Mouse (Mus musculus) neural tube, embryonic 15.5 days (tissue): ENCODE data around the gene Mndal. TPM values are rescaled to one million over a fixed set of nuclear protein-coding genes. Genes with fewer than 3 reads are reported as not detected.
"Not testable (repeated sequence)": the region's sequence is repeated elsewhere in the genome, so short reads cannot be mapped to it uniquely, and the experiment has no call there.

Source experiments
- ATAC-seq: fragments of 200-750 bp; cut with Nextera tagmentation; 2 replicates; pipeline ENCODE4 v1.8.0; 2017; ENCODE audit warnings: mild to moderate bottlenecking, moderate TSS enrichment, moderate library complexity; ENCODE audit not compliant: low FRiP score
- H3K27ac ChIP-seq: fragments of 300-500 bp; sonication (generic); replicated peaks from 2 replicates; pipeline ENCODE4 v1.5.1; 2015; ENCODE audit warnings: mild to moderate bottlenecking, inconsistent platforms
- H3K27me3 ChIP-seq: fragments of 300-500 bp; sonication (generic); replicated peaks from 2 replicates; pipeline ENCODE4 v1.6.1; 2015; ENCODE audit warnings: inconsistent platforms
- H3K36me3 ChIP-seq: fragments of 300-500 bp; sonication (generic); 2 replicates; pipeline ENCODE4 v1.6.1; 2015; ENCODE audit warnings: inconsistent platforms
- H3K4me1 ChIP-seq: fragments of 300-500 bp; sonication (generic); 2 replicates; pipeline ENCODE4 v1.6.1; 2015; ENCODE audit warnings: inconsistent platforms
- H3K4me2 ChIP-seq: fragments of 300-500 bp; sonication (generic); 2 replicates; pipeline ENCODE4 v1.6.1; 2015; ENCODE audit warnings: inconsistent platforms, mild to moderate bottlenecking, moderate library complexity
- H3K4me3 ChIP-seq: fragments of 300-500 bp; sonication (generic); replicated peaks from 2 replicates; pipeline ENCODE4 v1.5.1; 2015; ENCODE audit warnings: mild to moderate bottlenecking, inconsistent platforms
- H3K9ac ChIP-seq: fragments of 300-500 bp; sonication (generic); replicated peaks from 2 replicates; pipeline ENCODE4 v1.6.1; 2015; ENCODE audit warnings: mild to moderate bottlenecking, inconsistent platforms
- H3K9me3 ChIP-seq: fragments of 300-500 bp; sonication (generic); replicated peaks from 2 replicates; pipeline ENCODE4 v1.6.1; 2016; ENCODE audit warnings: inconsistent platforms
- WGBS: fragments of 180-500 bp; shearing (Covaris S2); methylation state at CpG from one replicate; pipeline ENCODE4 v1.1.7; 2015; ENCODE audit warnings: mixed read lengths; 5-methylcytosine and 5-hydroxymethylcytosine counted together
- polyA plus RNA-seq: library from polyadenylated mRNA; unstranded; fragments of >200 nt; fragmentation: Nextera tagmentation; extraction: Ambion mirVana; gene quantifications from 2 replicates; pipeline ENCODE4 v1.2.1, GENCODE M21; 2015

Gene Mndal
- polyA plus RNA-seq, 1 experiment from 2014 or later: 1.1 TPM

DNA sequence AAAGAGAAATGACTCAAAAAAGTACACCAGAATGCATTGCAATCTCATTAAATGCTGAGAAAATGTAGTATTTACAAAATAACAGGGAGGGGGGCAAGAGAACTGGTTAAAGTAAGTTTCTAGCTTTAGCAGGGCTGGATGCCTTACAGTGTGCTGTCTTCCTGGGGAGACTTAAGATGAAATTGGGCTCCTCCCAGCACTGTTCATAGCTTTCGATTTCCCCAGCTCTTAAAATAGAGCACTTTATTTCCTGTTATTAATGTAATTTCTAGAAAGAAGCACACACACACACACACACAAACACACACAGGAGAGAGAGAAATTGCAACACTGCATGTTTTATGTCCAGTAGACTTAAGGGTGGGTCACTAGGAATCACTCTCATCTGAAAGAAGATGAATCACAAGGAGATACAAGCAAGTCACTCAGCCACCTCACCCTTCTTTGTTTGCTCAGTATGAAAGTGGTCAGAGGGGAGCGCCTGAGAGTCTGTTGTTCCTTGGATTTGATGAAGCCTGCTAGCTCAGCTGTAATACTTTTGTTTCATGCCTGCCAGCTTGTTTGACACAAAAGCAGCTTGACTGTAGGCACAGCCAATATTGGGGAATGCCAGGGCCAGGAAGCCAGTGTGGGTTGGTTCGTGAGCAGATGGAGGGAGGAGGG, 62.2 kb downstream of the Mndal start:
- ATAC-seq, H3K36me3 ChIP-seq, H3K4me2 ChIP-seq, H3K9ac ChIP-seq, H3K9me3 ChIP-seq, H3K4me1 ChIP-seq, H3K27me3 ChIP-seq, H3K27ac ChIP-seq, H3K4me3 ChIP-seq: not testable (repeated sequence)
- 69% methylated on average over 3 of the region's 3 CpGs for WGBS

DNA sequence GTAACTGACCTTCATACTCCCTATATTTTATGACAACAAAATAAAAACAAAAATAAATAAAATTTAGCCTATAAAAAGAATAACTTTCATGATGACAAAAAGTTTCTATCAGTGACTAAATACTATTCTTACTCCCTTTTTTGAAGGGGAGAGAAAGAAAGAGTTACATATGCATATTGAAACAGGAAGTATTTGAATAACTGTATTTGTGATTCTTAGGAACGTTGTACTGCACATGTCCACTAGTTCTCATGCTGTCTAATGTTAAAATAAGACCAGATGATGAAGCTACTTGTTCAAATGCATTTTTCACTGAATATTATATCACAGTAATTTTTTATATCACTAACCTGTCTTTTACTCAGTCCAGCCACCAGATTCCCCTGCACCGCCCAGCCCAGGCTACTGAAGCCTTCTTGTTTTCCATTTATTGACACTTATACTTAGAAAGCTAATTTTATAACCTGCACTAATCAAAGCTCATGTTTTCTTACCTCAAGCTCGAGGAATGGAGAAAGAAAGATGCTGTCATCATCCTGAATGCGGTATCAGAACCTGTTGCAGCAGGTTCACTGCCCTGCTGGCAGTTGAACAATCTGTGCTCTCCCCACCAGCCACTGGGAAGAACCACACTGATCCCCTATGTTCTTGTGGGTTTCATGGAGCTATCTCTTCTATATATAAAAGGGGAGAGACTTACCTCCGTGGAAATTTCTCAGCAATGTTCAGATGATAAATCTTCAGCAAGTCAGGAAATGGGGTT, 62.9 kb downstream of the Mndal start:
- WGBS: 83% methylated on average over 5 of the region's 5 CpGs
- H3K27me3 ChIP-seq: not testable (repeated sequence)

DNA sequence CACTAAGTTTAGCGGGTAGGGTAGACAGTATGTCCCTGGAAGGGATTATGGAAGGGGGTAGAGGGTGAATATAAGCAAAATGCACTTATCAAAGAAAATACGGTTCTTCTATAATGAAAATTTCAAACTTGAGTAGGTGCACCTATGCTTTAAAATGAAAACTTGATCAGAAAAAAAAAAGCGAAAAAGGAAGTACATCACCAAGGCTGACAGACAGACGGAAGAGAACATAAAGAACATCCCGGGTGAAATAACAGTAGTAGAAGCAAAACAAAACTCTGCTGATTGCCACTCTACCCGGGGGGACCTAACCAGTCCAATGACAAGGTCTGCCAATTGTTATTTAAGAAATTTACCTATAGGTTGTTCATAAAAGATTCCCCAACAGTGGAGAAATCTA, 64.0 kb downstream of the Mndal start:
- not testable (repeated sequence) for H3K4me3 ChIP-seq, H3K27me3 ChIP-seq, H3K27ac ChIP-seq, ATAC-seq, H3K36me3 ChIP-seq, H3K4me1 ChIP-seq, H3K4me2 ChIP-seq, H3K9ac ChIP-seq, H3K9me3 ChIP-seq
- WGBS: 94% methylated on average over 6 of the region's 6 CpGs

More for the DNA sequence above, 62.9 kb downstream of the Mndal start:
- not testable (repeated sequence) for ATAC-seq, H3K4me3 ChIP-seq, H3K4me2 ChIP-seq, H3K4me1 ChIP-seq, H3K27ac ChIP-seq, H3K9me3 ChIP-seq, H3K9ac ChIP-seq, H3K36me3 ChIP-seq

DNA sequence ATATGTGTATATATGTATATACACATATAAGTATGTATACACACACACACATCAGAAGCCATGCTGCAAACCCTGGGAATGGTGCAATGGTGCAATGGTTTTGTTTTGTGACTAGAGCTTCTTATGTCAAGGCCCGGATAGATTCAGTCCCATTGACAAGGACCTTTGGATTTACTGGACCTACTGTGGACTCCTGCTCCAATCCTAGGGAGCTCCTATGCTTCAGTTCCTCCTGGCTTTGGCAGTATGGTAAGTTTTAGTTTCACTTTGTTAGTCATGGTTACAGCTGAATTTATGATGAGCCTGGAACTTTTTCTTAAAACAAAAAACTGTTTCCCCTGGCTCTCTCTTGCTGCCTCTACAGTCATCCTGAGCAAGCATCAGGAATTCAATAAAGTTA, 65.2 kb downstream of the Mndal start:
- H3K9ac ChIP-seq, H3K27me3 ChIP-seq, H3K9me3 ChIP-seq, ATAC-seq, H3K27ac ChIP-seq, H3K4me1 ChIP-seq, H3K4me3 ChIP-seq, H3K36me3 ChIP-seq, H3K4me2 ChIP-seq: not testable (repeated sequence)
- 93% methylated on average over 1 of the region's 1 CpGs for WGBS

DNA sequence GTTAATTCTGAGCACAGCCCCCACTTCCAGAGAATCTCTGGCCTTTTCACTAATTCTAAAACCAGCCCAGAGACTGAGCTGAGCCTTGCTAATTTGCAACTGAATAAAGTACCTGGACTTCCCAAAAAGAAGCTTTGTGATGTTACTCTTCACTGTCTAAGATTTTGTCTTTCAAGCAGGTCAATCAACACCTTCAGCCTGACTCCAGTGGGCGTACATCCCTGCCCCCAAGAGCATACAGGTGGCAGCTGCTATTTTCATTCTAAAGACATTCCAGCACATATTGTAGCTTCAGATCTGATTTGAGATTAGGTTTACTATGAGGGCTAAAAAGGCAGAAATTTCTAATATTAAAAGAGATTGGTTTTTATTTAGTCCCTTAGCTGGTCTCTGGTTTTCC, 73.7 kb downstream of the Mndal start:
- H3K9me3 ChIP-seq, H3K4me1 ChIP-seq, ATAC-seq, H3K4me2 ChIP-seq, H3K36me3 ChIP-seq, H3K27me3 ChIP-seq, H3K4me3 ChIP-seq, H3K9ac ChIP-seq, H3K27ac ChIP-seq: not testable (repeated sequence)
- WGBS: 92% methylated on average over 1 of the region's 1 CpGs

DNA sequence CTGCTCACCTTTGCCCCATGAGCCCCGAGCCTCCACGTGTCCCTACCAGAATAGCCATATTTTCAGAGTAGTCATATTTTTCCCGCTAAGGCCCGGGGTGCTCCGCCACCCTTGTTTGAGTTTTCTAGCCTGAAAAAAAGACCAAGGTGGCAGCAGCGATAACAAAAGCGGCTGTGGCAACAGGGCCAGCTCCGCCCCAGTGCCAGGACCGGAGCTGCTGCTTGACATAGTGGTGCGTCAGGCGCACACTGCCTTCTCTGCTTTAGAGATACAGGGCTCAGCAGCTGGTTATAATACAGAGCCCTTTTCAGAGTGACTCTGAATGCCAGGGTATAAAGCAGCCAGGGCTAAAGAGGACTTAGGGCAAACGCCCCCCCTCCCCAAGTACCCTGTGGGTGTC, 75.8 kb downstream of the Mndal start:
- no peak for ATAC-seq
- Histone ChIP-seq H3K4me1 (no peaks in the 10 kb centered on the region), H3K27ac (no peak overlapping the region), H3K27me3 (no peaks in the 10 kb centered on the region), H3K4me2 (no peak overlapping the region), H3K9ac (no peak overlapping the region), H3K36me3 (no peaks in the 10 kb centered on the region), H3K9me3 (no peaks in the 10 kb centered on the region), H3K4me3 (no peak overlapping the region)
- 85% methylated on average over 12 of the region's 12 CpGs for WGBS

DNA sequence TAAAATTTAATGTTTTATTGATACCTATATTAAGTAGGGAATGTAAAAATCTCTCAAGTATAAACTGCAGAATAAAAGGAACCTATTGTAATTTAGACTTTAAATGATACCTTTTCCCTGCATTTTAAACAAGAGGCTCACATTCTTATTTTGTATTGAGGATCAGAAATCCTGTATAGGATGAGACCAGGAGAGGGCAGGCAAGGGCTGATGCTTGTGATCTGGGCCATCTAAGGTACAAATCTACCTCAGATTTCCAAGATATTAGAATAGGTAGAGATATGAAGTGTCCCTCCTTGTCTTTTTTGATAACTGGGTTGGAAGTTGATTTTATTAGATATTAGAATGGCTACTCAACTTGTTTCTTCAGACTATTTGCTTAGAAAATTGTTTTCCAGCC, 88.6 kb downstream of the Mndal start:
- H3K9me3 ChIP-seq, H3K4me1 ChIP-seq, H3K9ac ChIP-seq, H3K27me3 ChIP-seq, H3K27ac ChIP-seq, H3K4me2 ChIP-seq, ATAC-seq, H3K36me3 ChIP-seq, H3K4me3 ChIP-seq: not testable (repeated sequence)

DNA sequence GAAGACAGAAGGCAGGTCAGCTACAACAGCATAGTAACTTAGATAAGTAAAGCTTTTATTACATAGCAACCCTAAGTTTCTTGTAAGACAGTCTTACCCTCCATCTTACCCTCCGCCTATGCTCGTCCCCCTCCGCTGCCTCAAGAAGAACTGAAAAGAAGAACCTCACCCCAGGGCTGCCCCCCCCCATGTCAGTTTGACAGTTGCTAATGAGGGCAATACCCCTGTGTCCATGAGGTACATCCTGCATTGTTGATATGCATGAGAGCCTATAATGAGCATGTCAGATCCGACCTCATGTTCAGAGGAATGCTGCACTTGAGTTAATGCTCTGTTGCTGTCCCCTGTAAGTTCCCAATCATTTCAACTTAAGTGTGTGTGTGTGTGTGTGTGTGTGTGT, 89.4 kb downstream of the Mndal start:
- 44% methylated on average over 4 of the region's 4 CpGs for WGBS
- not testable (repeated sequence) for ATAC-seq, H3K4me1 ChIP-seq

DNA sequence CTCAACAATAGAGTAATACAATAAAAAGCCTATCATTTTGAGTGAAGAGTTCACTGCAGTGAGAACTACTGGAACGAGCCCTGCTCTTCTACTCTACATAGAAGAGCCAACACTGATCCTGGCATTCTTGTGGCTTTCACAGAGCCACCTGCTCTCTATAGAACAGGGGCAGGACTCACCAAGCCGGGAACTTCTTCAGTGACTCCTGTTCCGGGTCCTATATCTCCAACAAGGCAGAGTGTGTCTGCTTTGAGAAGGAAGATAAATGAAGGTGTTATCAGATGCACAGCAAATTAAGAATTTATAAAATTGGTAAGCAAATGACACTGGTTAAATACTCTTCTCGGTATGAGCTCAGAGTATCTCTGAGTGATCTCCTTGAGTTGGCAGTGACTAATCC, 96.1 kb downstream of the Mndal start:
- not testable (repeated sequence) for H3K4me3 ChIP-seq, H3K9ac ChIP-seq, H3K4me1 ChIP-seq, H3K4me2 ChIP-seq, ATAC-seq, H3K27ac ChIP-seq, H3K36me3 ChIP-seq, H3K27me3 ChIP-seq, H3K9me3 ChIP-seq
- WGBS: 86% methylated on average over 4 of the region's 4 CpGs

More for the DNA sequence above, 89.4 kb downstream of the Mndal start:
- not testable (repeated sequence) for H3K9ac ChIP-seq, H3K9me3 ChIP-seq, H3K27ac ChIP-seq, H3K4me2 ChIP-seq, H3K27me3 ChIP-seq, H3K4me3 ChIP-seq, H3K36me3 ChIP-seq

DNA sequence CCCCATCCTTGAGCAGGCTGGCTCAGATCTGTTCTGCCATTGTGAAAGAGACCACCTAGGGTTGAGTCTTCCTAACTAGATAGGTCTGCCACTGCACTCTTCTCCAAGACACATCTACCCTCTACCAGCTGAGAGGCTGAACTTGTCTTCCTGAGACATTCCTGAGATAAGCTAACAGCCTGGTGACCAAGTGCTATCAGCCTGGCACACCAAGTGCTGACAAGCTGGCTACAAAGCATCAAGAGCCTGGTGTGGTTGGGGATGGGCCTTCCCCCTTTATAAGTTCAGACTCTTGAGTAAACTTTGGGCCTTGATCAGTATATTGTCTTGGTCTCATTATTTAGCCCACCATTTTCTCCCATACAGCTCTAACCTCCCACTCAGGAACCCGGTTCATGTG, 97.5 kb downstream of the Mndal start:
- ATAC-seq: no peak
- Histone ChIP-seq H3K9me3 (no peaks in the 10 kb centered on the region), H3K4me3 (no peak overlapping the region), H3K4me2 (no peak overlapping the region), H3K9ac (no peak overlapping the region), H3K36me3 (no peaks in the 10 kb centered on the region), H3K4me1 (no peaks in the 10 kb centered on the region), H3K27ac (no peak overlapping the region), H3K27me3 (no peaks in the 10 kb centered on the region)
- 83% methylated on average over 1 of the region's 1 CpGs for WGBS

DNA sequence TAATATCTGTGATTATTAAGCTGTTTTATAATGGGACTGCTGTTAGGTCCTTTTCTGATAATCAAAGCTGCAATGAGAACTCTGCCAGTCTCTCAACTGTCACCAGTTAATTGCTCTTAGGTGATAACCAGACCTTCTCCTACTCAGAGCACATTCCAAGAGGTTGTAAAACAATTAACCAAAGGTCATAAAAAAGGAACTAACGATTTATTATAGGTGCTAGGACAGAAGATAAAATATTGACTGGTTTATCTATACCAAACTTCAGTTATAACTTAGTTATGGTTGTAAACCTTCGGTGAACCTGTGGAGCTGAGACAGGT, 120.8 kb downstream of the Mndal start:
- H3K36me3 ChIP-seq, H3K9ac ChIP-seq, H3K4me1 ChIP-seq, H3K4me2 ChIP-seq, H3K27ac ChIP-seq, H3K9me3 ChIP-seq, H3K4me3 ChIP-seq, ATAC-seq, H3K27me3 ChIP-seq: not testable (repeated sequence)
- 10% methylated on average over 2 of the region's 2 CpGs for WGBS

DNA sequence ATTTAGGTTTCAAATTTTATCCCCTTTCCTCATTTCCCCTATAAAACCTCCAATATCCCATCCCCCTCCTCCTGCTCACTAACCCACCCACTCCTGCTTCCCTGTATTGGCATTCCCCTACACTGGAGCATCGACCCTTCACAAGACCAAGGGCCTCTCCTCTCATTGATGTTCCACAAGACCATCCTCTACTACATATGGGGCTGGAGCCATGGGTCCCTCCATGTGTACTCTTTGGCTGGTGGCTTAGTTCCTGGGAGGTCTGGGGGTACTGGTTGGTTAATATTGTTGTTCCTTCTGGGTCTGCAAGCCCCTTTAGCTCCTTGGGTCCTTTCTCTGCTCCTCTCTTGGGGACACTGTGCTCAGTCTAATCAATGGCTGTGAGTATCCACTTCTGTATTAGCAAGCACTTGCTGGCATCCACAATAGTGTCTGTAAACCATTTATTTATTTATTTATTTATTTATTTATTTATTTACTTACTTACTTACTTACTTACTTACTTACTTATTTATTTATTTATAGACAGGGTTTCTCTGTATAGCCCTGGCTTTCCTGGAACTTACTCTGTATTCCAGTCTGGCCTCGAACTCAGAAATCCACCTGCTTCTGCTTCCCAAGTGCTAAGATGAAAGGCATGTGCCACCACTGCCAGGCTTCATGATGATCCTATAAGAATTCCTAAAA, 121.4 kb downstream of the Mndal start:
- H3K27ac ChIP-seq, H3K4me1 ChIP-seq, H3K4me2 ChIP-seq, ATAC-seq, H3K9ac ChIP-seq, H3K9me3 ChIP-seq, H3K4me3 ChIP-seq, H3K27me3 ChIP-seq, H3K36me3 ChIP-seq: not testable (repeated sequence)
- 65% methylated on average over 2 of the region's 2 CpGs for WGBS
